Mouse (Mus musculus): ENCODE results near the gene Egfr. TPM values are rescaled to one million over a fixed set of nuclear protein-coding genes. Genes with fewer than 3 reads are reported as not detected.
A peak's percentile ranks its signal among the peaks of the same experiment; 100 is the strongest.

Egfr gene
- polyA plus RNA-seq, 1 experiment, result 6.8 TPM

DNA sequence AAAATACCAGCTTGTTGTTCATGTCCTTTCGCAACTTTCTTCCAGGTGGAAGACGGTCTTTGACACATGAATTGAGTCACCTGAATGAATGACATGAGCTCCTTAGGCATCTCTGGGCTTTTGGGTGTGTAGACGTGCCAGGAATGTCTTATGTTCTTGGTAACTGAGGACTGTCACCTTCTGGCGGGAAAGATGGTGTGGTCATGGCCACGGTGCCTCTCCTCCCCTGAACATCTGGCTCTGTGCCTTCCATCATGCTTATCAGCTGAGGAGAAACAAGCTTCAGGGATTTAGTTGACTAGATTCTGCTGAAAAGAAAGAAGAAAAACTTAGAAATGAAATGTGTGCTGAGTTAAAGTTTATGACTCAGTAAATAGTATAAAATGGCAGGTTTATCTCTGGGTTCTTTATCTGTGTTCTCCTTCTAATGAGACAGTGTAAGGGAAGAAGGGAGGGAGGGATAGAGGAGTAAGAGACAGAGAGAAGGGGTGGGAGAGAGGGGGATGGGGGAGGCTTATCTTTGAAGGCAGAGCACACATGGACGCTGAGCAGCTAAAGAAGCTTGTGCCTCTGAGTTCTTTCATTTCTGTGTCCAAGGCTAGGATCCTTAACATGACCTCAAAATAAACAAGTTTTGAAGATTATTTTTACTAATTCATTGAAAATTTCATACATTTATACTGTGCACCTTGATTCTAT, 65.5 kb downstream of the Egfr start:
- Histone ChIP-seq H3K27ac (ENCODE audit: insufficient read depth, low read length) (no peak overlapping the region), H3K4me1 (ENCODE audit: control insufficient read depth, insufficient read depth, low read length) (peaks cover 2% of the 10 kb centered on the region; the same call in 1 of the 2 replicates), H3K4me3 (ENCODE audit: insufficient read depth, low read length) (no peak overlapping the region)
- TF ChIP-seq CTCF (IDR thresholded peaks at IDR 0.05; ENCODE audit: extremely low read depth, insufficient read depth, low read length), result no peak

DNA sequence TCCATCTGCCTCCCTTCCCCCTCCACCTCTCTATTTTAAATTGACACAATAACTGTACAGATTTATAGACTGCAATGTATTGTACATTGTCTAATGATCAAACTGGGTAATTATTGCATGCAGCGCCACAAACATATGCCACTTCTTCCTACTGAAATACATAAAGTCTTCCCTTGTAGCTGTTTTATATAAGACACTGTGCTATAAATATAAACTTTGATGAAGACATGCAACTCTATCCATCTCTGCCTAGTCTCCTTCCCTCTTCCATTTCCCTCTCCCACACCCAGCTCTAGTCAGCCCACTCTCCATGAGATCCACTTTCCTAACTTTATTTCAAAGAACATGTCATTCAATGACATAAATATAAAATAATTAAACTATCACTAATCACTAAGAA, 67.4 kb downstream of the Egfr start:
- TF ChIP-seq POLR2A (IDR thresholded peaks at IDR 0.05; ENCODE audit: extremely low read depth, insufficient read depth, low read length) (no peak), CTCF (IDR thresholded peaks at IDR 0.05; ENCODE audit: extremely low read depth, insufficient read depth, low read length) (no peak)
- H3K4me1 ChIP-seq (ENCODE audit: control insufficient read depth, insufficient read depth, low read length), result peaks cover 2% of the 10 kb centered on the region; the same call in 1 of the 2 replicates
- no peak overlapping the region for H3K27ac ChIP-seq (ENCODE audit: insufficient read depth, low read length)
- no peak overlapping the region for H3K4me3 ChIP-seq (ENCODE audit: insufficient read depth, low read length)

DNA sequence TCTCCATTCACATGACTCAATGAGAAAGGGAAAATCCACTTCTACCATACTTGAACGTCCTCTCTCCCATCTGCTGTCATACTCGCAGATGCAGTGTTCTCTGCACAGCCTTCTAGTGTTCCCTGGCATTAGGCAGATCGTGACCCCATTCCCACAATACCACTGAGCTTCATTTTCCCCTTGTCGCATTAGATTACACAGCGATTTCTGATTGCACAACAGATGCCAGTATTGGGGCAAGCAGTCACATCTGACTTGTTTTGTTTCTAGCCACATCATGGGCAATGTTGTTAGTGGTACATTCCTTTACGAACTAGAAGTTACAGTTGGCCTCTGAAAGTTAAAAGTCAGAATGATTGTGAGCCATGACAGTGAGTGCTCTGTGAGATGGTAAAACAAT, 68.1 kb downstream of the Egfr start:
- no peak for TF ChIP-seq CTCF (IDR thresholded peaks at IDR 0.05; ENCODE audit: extremely low read depth, insufficient read depth, low read length)
- no peak for TF ChIP-seq POLR2A (IDR thresholded peaks at IDR 0.05; ENCODE audit: extremely low read depth, insufficient read depth, low read length)
- no peak overlapping the region for H3K27ac ChIP-seq (ENCODE audit: insufficient read depth, low read length)
- peaks cover 2% of the 10 kb centered on the region; the same call in 1 of the 2 replicates for H3K4me1 ChIP-seq (ENCODE audit: control insufficient read depth, insufficient read depth, low read length)
- H3K4me3 ChIP-seq (ENCODE audit: insufficient read depth, low read length), result no peak overlapping the region

DNA sequence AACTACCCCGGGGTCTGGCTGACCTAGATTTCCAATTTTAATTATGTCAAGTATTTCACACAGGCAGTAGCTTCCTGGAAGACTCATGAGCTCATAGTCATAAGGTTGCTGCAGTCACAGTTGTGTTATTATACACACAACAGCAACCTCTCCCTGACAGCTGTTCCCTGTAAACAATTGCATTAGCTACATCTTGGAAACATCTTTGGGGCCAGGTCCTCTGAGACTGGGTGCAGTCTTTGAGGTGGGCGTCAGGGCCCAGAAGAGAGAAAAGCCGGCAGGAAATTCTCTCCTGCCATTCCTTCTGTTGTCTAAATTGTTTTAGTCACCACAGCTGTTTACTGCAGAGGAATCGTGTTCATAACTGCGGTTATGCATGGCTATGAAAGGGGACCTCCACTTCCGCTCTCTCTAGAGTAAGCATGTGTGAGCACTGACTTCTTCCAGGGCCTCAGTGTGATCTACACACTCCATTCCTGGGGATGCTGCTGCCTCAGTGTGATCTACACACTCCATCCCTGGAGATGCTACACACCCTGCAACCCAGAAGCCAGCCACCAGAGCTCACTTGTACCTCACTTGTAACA, 69.8 kb downstream of the Egfr start:
- TF ChIP-seq CTCF (IDR thresholded peaks at IDR 0.05; ENCODE audit: extremely low read depth, insufficient read depth, low read length), result no peak
- TF ChIP-seq POLR2A (IDR thresholded peaks at IDR 0.05; ENCODE audit: extremely low read depth, insufficient read depth, low read length), result no peak
- Histone ChIP-seq H3K4me3 (ENCODE audit: insufficient read depth, low read length) (no peak overlapping the region), H3K27ac (ENCODE audit: insufficient read depth, low read length) (no peak overlapping the region), H3K4me1 (ENCODE audit: control insufficient read depth, insufficient read depth, low read length) (peaks cover 2% of the 10 kb centered on the region; the same call in 1 of the 2 replicates)

DNA sequence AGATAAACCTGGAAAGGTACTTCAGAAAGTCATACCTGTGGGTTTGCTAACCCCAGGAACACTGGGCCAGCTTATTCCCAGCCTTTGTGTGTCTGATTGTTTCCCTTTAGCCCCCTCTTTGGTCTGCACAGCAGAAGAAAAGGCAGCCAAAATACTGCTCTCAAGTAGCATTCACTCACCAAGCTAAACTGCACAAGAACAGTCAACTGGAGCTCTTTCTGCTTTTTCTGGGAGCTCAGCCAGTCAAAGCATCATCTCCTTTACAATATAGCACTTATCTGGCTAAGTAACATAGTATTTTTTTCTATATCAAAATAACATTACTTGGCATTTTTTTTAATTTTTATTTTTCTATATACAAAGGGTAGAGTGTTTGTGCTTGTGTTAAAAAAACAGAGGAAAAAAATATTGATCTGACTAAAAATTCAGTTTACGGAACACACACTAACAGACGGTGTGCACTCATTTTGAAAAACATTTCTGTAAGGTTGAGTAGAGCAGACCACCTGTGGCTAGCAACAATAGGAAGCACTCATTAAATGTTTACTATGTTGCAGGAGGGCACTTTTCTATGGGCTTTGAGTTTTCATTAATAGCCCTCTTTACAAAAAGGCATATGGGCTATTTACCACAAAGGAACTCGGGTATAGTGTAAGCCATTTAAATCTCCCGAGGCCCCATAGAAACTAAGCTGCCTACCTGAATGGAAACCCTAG, 72.0 kb downstream of the Egfr start:
- Histone ChIP-seq H3K4me3 (ENCODE audit: insufficient read depth, low read length) (no peak overlapping the region), H3K4me1 (ENCODE audit: control insufficient read depth, insufficient read depth, low read length) (no peaks in the 10 kb centered on the region), H3K27ac (ENCODE audit: insufficient read depth, low read length) (no peak overlapping the region)
- TF ChIP-seq CTCF (IDR thresholded peaks at IDR 0.05; ENCODE audit: extremely low read depth, insufficient read depth, low read length), result no peak
- TF ChIP-seq POLR2A (IDR thresholded peaks at IDR 0.05; ENCODE audit: extremely low read depth, insufficient read depth, low read length), result no peak

DNA sequence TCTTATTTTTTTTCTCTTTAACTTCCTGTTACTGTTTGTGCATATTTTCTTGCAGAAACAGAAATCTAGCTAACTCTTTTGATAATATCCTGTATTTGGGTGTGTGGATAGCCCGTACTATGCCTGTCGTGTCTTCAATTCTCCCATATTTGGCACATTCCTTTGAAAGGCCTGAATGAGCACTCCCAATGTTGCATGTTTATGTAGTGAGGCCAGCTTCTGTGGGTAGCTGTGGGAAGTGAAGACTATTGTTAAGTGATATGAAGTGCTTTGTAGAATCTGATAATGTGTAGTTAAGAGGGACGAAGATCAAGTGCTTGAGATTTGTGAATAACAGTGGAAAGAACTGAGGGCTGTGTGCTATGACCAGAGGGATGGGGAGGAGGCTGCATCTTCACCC, 77.5 kb downstream of the Egfr start:
- H3K4me1 ChIP-seq (ENCODE audit: control insufficient read depth, insufficient read depth, low read length), result no peaks in the 10 kb centered on the region; the same call in 1 of the 2 replicates
- no peak overlapping the region for H3K4me3 ChIP-seq (ENCODE audit: insufficient read depth, low read length)
- H3K27ac ChIP-seq (ENCODE audit: insufficient read depth, low read length), result no peak overlapping the region
- TF ChIP-seq CTCF (IDR thresholded peaks at IDR 0.05; ENCODE audit: extremely low read depth, insufficient read depth, low read length) (no peak), POLR2A (IDR thresholded peaks at IDR 0.05; ENCODE audit: extremely low read depth, insufficient read depth, low read length) (no peak)

DNA sequence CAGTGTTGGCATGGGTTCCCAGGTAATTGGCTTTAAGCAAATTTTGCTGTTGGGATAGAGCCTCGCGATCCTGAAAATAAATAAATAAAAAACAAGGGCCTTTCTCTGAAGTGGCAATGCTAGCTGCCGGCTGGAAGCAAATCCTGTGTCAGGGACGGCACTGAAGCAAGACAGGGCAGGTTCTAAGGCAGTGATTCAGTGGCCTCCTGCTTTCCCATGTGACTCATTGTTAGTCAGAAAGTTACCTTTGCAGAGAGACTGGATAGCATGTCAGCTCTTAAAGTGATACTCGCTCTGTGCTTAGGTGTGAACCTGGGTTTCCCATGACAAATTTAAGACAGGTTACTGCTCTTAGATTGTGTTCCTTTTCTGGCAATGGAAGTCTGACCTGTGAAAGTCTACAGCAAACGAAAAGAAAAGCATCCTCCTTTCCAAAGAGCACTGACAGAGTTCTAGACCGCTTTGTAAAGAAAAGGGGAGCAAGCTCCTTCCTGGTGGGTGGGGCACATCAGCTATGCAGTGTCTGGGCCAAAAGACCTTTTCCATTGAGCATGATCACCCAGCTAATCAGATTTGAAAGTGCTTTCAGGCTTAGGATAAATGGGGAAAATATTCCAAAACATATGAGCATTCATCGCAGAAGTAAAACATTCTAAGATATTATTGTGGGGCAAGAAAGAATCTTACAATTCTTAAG, 78.7 kb downstream of the Egfr start:
- Histone ChIP-seq H3K4me1 (ENCODE audit: control insufficient read depth, insufficient read depth, low read length) (no peaks in the 10 kb centered on the region; the same call in 1 of the 2 replicates), H3K4me3 (ENCODE audit: insufficient read depth, low read length) (no peak overlapping the region), H3K27ac (ENCODE audit: insufficient read depth, low read length) (no peak overlapping the region)
- TF ChIP-seq POLR2A (IDR thresholded peaks at IDR 0.05; ENCODE audit: extremely low read depth, insufficient read depth, low read length) (no peak), CTCF (IDR thresholded peaks at IDR 0.05; ENCODE audit: extremely low read depth, insufficient read depth, low read length) (no peak)

DNA sequence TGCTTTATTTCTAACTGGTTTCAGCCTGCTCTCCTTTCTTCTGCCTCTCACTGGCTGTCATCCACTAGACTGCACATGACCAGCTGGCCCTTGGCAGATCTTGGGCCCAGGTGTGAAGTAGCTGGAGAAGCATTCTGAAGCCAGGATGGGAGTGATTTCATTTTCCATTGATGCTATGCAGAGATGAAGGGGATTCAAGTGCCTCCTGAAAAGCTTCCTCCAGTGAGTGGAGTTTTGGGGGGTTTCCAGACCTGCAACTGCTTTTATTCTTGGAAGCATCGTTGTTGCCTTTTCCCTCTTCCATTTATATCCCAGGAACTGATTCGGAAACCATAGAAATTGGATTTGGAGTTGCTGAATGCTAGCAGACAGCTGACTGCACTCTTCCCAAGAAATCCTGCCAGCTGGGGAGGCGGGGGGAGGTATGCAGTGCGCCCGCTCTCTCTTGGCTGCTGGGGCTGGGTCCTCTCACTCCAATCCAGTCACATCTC, 80.0 kb downstream of the Egfr start:
- Histone ChIP-seq H3K4me1 (ENCODE audit: control insufficient read depth, insufficient read depth, low read length) (no peaks in the 10 kb centered on the region; the same call in 1 of the 2 replicates), H3K27ac (ENCODE audit: insufficient read depth, low read length) (peak overlapping the region; percentile 17; the same call in 1 of the 2 replicates)

DNA sequence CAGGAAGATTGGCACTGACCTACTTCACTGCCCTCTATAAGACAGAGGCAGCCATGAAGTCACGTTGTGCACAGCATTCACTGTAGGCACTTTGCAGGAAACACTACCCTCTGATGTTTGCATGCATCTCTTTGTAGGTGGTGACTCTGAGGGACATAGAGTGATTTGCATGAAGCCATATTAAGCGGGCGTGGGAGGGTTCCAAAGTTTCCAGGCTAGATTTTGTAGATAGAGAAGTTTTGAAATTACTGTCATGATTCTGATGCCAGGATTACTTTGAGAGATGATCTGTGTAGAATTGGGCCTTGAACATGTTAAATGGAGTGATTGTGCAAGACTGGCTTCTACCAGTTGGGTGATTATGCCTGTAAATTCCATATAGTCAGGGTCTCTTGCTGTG, 86.8 kb downstream of the Egfr start:
- H3K4me1 ChIP-seq (ENCODE audit: control insufficient read depth, insufficient read depth, low read length), result no peaks in the 10 kb centered on the region
- no peak for TF ChIP-seq POLR2A (IDR thresholded peaks at IDR 0.05; ENCODE audit: extremely low read depth, insufficient read depth, low read length)
- TF ChIP-seq CTCF (IDR thresholded peaks at IDR 0.05; ENCODE audit: extremely low read depth, insufficient read depth, low read length), result no peak
- no peak overlapping the region for H3K27ac ChIP-seq (ENCODE audit: insufficient read depth, low read length)
- no peak overlapping the region for H3K4me3 ChIP-seq (ENCODE audit: insufficient read depth, low read length)

More for the DNA sequence above, 80.0 kb downstream of the Egfr start:
- TF ChIP-seq CTCF (IDR thresholded peaks at IDR 0.05; ENCODE audit: extremely low read depth, insufficient read depth, low read length) (no peak), POLR2A (IDR thresholded peaks at IDR 0.05; ENCODE audit: extremely low read depth, insufficient read depth, low read length) (no peak)
- no peak overlapping the region for H3K4me3 ChIP-seq (ENCODE audit: insufficient read depth, low read length)

Data from cortical plate, adult 2 months (tissue).